Mouse (Mus musculus) heart, adult 18-20 months (tissue): ENCODE measurements at regions not wholly inside any gene's neighbourhood (a gene's known extent, or its start where the extent isn't known, plus 50 kb on each side); places are given as distances from the start of the nearest gene placed in this dataset.

Experiments used
- DNase-seq, 2 experiments: peaks; one replicate each; pipeline ENCODE4 v3.0.0; 2021 to 2022; ENCODE audit warnings: mixed read lengths in 1 of 2

GRCm38 (mm10) chr7:145040871-145041270 lies 101.1 kb upstream of the Ccnd1 start:
- DNase-seq, result no peak

DNA sequence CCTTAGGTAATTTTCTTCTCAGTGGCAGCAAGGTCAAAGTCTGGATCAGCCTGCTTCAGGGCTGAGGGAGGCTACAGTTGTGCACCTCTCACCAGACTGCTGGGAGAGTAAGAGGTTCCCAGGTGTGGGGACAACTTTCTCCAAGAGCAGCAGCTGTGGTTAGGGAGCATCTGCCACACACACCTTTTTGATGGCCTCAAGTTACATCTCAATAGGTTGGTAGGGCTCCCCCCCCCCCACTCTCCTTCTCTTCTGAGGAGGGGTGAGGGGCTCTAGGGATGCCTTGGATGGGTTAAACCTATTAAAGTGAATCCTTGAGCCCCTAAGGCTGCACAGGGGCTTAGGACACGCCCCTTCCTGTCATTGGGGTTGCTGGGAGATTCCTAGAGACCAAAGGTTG lies 94.7 kb upstream of the Ccnd1 start:
- no peak for DNase-seq

DNA sequence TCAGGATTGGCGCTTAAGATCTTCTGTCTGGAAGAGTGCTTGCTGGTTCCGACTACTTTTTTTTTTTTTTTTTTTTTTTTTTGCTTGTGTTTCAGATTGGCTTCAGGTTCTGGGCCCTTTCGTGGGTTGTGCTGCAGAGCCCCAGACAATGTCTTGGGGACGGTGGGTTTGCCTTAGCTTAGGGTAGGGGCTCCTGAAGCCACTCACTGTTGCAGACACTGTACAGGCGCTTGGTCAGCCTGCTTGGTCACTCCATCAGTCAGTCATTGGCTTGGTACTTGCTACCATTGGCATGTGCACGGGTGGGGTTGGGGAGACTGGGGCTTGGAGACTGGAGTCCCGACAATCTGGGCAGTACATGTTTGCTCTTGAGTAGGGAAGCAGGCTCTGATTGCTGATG lies 91.5 kb upstream of the Ccnd1 start:
- peak in 1 of 2 experiments; percentile 24 for DNase-seq

GRCm38 (mm10) chr7:145030635-145031141 lies 91.0 kb upstream of the Ccnd1 start:
- peak; percentile 88 to 91 for DNase-seq

- DNase-seq, result peak in 1 of 2 experiments; percentile 15
Observed at GRCm38 (mm10) chr7:145029622-145030021, 89.9 kb upstream of the Ccnd1 start.

DNA sequence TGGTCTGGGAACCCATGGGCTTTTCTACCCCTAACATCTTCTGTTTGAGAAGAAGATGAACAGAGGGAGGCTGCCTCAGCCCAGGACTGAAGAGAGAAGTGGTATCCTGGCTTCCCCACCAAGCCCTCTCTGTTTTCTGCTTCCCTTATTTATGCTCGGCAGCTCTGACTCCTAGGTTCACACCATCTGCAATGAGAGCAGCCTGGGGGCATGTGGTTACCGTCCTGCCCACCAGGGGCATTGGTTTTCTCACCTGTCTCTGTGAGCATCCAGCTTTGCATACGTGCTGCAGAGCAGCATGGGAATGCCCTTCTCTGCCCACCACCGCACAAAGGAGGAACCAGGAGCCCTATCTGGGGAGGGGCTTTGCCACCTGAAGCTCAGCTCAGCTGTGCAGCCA lies 89.4 kb upstream of the Ccnd1 start:
- no peak for DNase-seq

DNA sequence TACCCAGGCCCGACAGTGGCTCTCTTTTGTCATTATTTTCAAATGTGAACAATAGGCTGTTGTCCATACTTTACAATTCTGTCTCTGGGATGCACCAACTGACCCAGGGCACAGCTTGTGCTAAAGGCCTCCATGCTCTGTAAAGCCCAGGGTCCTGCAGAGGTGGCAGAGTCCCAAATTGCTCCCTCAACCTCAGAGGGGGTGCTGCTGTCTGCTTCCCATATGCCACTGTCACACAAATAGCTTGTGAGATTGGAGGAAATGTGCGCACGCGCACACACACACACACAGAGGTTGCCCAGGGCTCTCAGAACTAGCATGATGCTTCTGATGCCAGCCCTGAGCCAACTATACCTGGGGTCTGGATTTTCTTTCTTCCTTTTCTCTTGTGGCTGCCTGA lies 87.3 kb upstream of the Ccnd1 start:
- DNase-seq, result no peak

DNA sequence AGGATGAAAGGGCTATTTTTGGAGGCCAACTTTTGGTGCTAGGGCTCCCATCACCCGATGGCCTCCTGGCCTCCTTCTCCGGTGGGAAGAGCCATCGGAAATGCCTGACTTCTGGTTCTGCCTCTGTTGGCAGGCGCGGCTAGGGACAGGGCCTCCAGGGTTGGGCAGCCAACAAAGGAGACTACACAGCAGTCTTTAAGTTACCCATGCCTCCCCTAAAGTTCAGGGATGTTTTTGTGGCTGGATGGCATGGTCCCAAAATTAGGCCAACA lies 86.2 kb upstream of the Ccnd1 start:
- peak in 1 of 2 experiments; percentile 74 for DNase-seq

- peak; percentile 44 to 83 for DNase-seq
Observed at GRCm38 (mm10) chr7:145025186-145026013, 85.7 kb upstream of the Ccnd1 start.

DNA sequence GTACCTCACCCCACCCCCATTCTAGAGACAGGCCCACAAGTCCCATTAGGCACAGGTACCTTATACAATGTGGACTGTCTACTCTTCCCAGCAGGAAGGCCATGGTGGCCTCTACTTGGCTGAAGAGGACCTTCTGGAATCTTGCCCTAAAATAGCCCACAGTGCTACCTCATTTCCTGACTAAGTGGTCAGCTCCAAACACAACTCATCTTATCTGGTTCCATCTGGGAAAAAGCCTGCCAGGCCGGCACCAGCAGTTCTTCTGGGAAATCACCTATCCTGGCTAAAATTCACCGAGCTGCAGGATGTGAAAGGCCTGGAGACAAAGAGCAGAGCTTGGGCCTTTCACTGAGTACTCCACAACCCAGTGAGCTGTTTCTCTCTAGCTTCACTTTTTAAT lies 84.9 kb upstream of the Ccnd1 start:
- DNase-seq, result peak; percentile 26 to 60

- DNase-seq, result no peak
Observed at GRCm38 (mm10) chr7:145019137-145019536, 79.4 kb upstream of the Ccnd1 start.

DNA sequence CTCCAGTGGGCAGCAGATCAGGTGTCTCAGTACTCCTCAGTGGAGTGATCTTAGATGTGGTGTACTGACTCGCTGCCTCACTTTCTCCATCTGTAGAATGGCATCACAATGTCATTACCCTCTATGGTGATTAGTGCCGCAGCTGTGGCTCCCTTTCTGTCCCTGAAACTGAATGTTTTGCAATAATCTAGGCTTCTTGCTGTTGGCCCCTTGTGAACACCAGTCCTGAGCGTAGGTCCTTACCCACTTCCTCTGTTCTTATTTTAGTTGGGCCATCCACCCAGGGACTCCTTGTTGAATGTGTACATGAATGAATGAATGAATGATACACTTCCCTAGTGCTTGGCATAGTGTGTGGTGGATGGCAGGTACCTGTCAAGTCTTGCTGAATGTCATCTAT lies 78.4 kb upstream of the Ccnd1 start:
- no peak for DNase-seq

GRCm38 (mm10) chr7:145015463-145016085 lies 75.8 kb upstream of the Ccnd1 start:
- no peak for DNase-seq

DNA sequence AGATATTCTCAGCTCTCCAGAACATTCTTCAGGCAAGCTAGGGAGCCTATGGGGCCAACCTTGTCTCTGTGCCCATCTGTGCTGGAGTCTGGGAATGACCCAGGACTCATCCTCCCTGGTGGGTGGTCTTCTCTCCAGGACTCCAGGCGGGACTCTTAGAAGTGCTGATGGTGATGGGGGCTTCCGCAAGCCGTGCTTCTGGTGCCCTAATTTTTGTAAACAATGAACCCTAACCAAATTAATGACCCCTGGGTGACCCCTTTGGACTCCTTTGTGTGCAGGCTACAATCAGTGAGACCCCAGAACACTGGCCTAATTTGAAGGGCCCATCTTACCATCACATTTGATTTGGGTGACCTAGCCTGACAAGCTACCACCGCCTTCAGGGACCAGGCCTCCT lies 71.0 kb upstream of the Ccnd1 start:
- DNase-seq, result no peak

- DNase-seq, result no peak
Observed at GRCm38 (mm10) chr7:145010004-145010403, 70.3 kb upstream of the Ccnd1 start.

- DNase-seq, result no peak
Observed at GRCm38 (mm10) chr7:145008662-145009333, 69.1 kb upstream of the Ccnd1 start.

DNA sequence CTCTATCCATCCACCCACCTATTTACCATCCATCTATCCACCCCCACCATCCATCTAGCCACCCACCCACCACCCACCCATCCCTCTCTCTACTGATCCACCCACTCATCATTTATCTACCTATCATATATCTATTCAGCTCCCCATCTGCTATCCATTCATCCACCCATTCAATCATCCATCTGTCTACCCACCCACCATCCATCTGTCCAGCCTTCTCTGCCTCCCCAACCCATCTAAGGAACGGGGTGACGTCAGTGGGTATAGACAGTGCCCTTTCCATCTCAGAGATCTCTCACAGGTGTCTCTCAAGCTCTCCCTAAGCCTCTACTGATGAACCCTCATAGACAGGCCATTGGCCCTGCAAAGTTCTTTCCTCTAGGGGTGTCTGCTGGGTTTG lies 67.5 kb upstream of the Ccnd1 start:
- DNase-seq, result no peak

GRCm38 (mm10) chr7:145001503-145002084 lies 61.9 kb upstream of the Ccnd1 start:
- DNase-seq, result peak in 1 of 2 experiments; percentile 23

DNA sequence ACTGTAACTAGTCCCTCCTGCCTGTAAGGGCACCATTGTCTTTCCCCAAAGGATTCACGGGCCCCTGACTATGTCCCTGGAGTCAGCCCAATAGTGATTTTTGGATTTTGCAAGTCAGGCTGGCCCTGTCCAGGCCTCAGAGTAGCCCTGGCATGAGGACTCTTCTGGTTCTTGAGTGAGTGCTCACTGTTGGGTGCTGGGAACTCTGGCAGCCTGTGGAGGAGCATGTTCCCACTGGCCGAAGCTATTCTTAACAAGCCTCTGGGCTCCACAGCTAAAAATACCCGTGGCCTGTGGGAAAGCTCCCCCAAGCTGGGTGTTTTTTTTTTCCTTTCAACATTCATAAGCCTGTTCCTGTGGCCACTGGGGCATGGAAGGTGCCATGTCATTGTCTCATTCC lies 60.0 kb upstream of the Ccnd1 start:
- peak; percentile 50 to 75 for DNase-seq

GRCm38 (mm10) chr7:144996847-144997246 lies 57.1 kb upstream of the Ccnd1 start:
- peak; percentile 39 to 71 for DNase-seq

DNA sequence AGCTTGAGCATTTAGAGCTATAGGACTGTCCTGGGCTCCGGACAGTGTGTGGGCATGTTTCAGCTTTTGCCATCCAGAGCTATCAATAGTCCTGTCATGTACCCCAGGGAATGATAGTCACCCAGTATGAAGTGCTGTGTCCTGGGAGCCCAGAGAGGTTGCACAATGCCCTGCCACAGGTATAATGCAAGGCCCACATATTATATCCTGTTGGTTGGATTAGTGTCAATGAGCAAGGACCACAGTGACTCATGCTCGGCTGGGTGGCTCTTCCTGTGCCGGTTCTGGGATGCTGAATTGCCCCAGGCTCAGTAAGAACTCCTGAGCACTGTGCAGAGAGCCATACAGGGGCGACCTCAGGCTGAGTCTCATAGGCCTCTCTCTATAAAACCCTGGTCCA lies 54.5 kb upstream of the Ccnd1 start:
- no peak for DNase-seq

- no peak for DNase-seq
Observed at GRCm38 (mm10) chr7:144993566-144993965, 53.8 kb upstream of the Ccnd1 start.

GRCm38 (mm10) chr7:144991760-144992159 lies 52.0 kb upstream of the Ccnd1 start:
- no peak for DNase-seq
